Mouse (Mus musculus): ENCODE results near the gene Sf3a2. TPM values are rescaled to one million over a fixed set of nuclear protein-coding genes. Genes with fewer than 3 reads are reported as not detected.
"Not testable (repeated sequence)": the region's sequence is repeated elsewhere in the genome, so short reads cannot be mapped to it uniquely, and the experiment has no call there.

Sf3a2 gene
- total and polyA plus RNA-seq, 2 experiments: 6.7 to 17.8 TPM

GRCm38 (mm10) chr10:80812391-80813041, 14.5 kb downstream of the Sf3a2 start:
- no peaks in the 10 kb centered on the region for H3K36me3 ChIP-seq (ENCODE audit: control insufficient read depth, insufficient read depth, low read length)
- no peak for DNase-seq (ENCODE audit: extremely low read depth, low read depth, low spot score)
- no peak overlapping the region for H3K9ac ChIP-seq (ENCODE audit: low read depth, low read length)
- H3K79me2 ChIP-seq (ENCODE audit: control insufficient read depth, insufficient read depth, low read length): no peaks in the 10 kb centered on the region
- TF ChIP-seq POLR2A (IDR thresholded peaks at IDR 0.05; ENCODE audit: extremely low read depth, insufficient read depth, low read length) (no peak), CTCF (IDR thresholded peaks at IDR 0.05; ENCODE audit: low read depth, low read length) (no peak)
- H3K4me3 ChIP-seq (ENCODE audit: insufficient read depth, low read depth, low read length): no peak overlapping the region
- no peaks in the 10 kb centered on the region; the same call in 1 of the 2 replicates for H3K4me1 ChIP-seq (ENCODE audit: control insufficient read depth, insufficient read depth, low read length)
- H3K27me3 ChIP-seq (ENCODE audit: control insufficient read depth, insufficient read depth, low read length): no peaks in the 10 kb centered on the region; the same call in 1 of the 2 replicates
- no peak overlapping the region for H3K27ac ChIP-seq (replicated peaks; ENCODE audit: insufficient read depth, low read depth, low read length)
- 63% methylated on average over 5 of the region's 5 CpGs for WGBS

GRCm38 (mm10) chr10:80813366-80813765, 15.4 kb downstream of the Sf3a2 start, which contains the start of gene Jsrp1:
Gene Jsrp1, minus strand, starts transcription at chr10:80813498.
- Histone ChIP-seq H3K79me2 (ENCODE audit: control insufficient read depth, insufficient read depth, low read length) (no peaks in the 10 kb centered on the region), H3K9ac (ENCODE audit: low read depth, low read length) (no peak within 1 kb of the TSS), H3K4me3 (ENCODE audit: insufficient read depth, low read depth, low read length) (no peak within 1 kb of the TSS), H3K4me1 (ENCODE audit: control insufficient read depth, insufficient read depth, low read length) (no peaks in the 10 kb centered on the region), H3K27me3 (ENCODE audit: control insufficient read depth, insufficient read depth, low read length) (no peaks in the 10 kb centered on the region; the same call in 1 of the 2 replicates), H3K36me3 (ENCODE audit: control insufficient read depth, insufficient read depth, low read length) (no peaks in the 10 kb centered on the region), H3K27ac (replicated peaks; ENCODE audit: insufficient read depth, low read depth, low read length) (no peak within 1 kb of the TSS)
- TF ChIP-seq POLR2A (IDR thresholded peaks at IDR 0.05; ENCODE audit: extremely low read depth, insufficient read depth, low read length) (no peak), CTCF (IDR thresholded peaks at IDR 0.05; ENCODE audit: low read depth, low read length) (no peak)
- WGBS: 90% methylated on average over 4 of the region's 4 CpGs
- no peak for DNase-seq (ENCODE audit: extremely low read depth, low read depth, low spot score)

- Histone ChIP-seq H3K79me2 (ENCODE audit: control insufficient read depth, insufficient read depth, low read length) (no peaks in the 10 kb centered on the region), H3K36me3 (ENCODE audit: control insufficient read depth, insufficient read depth, low read length) (no peaks in the 10 kb centered on the region), H3K9ac (ENCODE audit: low read depth, low read length) (no peak overlapping the region), H3K27ac (replicated peaks; ENCODE audit: insufficient read depth, low read depth, low read length) (no peak overlapping the region), H3K4me1 (ENCODE audit: control insufficient read depth, insufficient read depth, low read length) (peaks cover 4% of the 10 kb centered on the region; the same call in 1 of the 2 replicates), H3K4me3 (ENCODE audit: insufficient read depth, low read depth, low read length) (no peak overlapping the region), H3K27me3 (ENCODE audit: control insufficient read depth, insufficient read depth, low read length) (no peaks in the 10 kb centered on the region)
- WGBS: 56% methylated on average over 7 of the region's 7 CpGs
- DNase-seq (ENCODE audit: extremely low read depth, low read depth, low spot score): no peak
- TF ChIP-seq CTCF (IDR thresholded peaks at IDR 0.05; ENCODE audit: low read depth, low read length) (no peak), POLR2A (IDR thresholded peaks at IDR 0.05; ENCODE audit: extremely low read depth, insufficient read depth, low read length) (no peak)
Observed at GRCm38 (mm10) chr10:80814800-80815199, 16.8 kb downstream of the Sf3a2 start.

- H3K4me1 ChIP-seq (ENCODE audit: control insufficient read depth, insufficient read depth, low read length); H3K36me3 ChIP-seq (ENCODE audit: control insufficient read depth, insufficient read depth, low read length); H3K27ac ChIP-seq (replicated peaks; ENCODE audit: insufficient read depth, low read depth, low read length); H3K9ac ChIP-seq (ENCODE audit: low read depth, low read length); DNase-seq (ENCODE audit: extremely low read depth, low read depth, low spot score); H3K79me2 ChIP-seq (ENCODE audit: control insufficient read depth, insufficient read depth, low read length); H3K4me3 ChIP-seq (ENCODE audit: insufficient read depth, low read depth, low read length); H3K27me3 ChIP-seq (ENCODE audit: control insufficient read depth, insufficient read depth, low read length): not testable (repeated sequence)
- WGBS: 88% methylated on average over 3 of the region's 3 CpGs
Observed at GRCm38 (mm10) chr10:80816303-80816702, 18.3 kb downstream of the Sf3a2 start.

- H3K27ac ChIP-seq (replicated peaks; ENCODE audit: insufficient read depth, low read depth, low read length): no peak overlapping the region
Observed at GRCm38 (mm10) chr10:80817164-80817563, 19.2 kb downstream of the Sf3a2 start.

GRCm38 (mm10) chr10:80817955-80818354, 20.0 kb downstream of the Sf3a2 start:
- not testable (repeated sequence) for H3K9ac ChIP-seq (ENCODE audit: low read depth, low read length); H3K79me2 ChIP-seq (ENCODE audit: control insufficient read depth, insufficient read depth, low read length); H3K4me1 ChIP-seq (ENCODE audit: control insufficient read depth, insufficient read depth, low read length); H3K4me3 ChIP-seq (ENCODE audit: insufficient read depth, low read depth, low read length); H3K36me3 ChIP-seq (ENCODE audit: control insufficient read depth, insufficient read depth, low read length); H3K27ac ChIP-seq (replicated peaks; ENCODE audit: insufficient read depth, low read depth, low read length); H3K27me3 ChIP-seq (ENCODE audit: control insufficient read depth, insufficient read depth, low read length)
- DNase-seq (ENCODE audit: extremely low read depth, low read depth, low spot score): peak; percentile 44
- 89% methylated on average over 7 of the region's 7 CpGs for WGBS

More at GRCm38 (mm10) chr10:80817164-80817563, 19.2 kb downstream of the Sf3a2 start:
- WGBS: 58% methylated on average over 2 of the region's 2 CpGs
- Histone ChIP-seq H3K27me3 (ENCODE audit: control insufficient read depth, insufficient read depth, low read length) (no peaks in the 10 kb centered on the region), H3K4me3 (ENCODE audit: insufficient read depth, low read depth, low read length) (no peak overlapping the region), H3K36me3 (ENCODE audit: control insufficient read depth, insufficient read depth, low read length) (no peaks in the 10 kb centered on the region), H3K9ac (ENCODE audit: low read depth, low read length) (no peak overlapping the region), H3K79me2 (ENCODE audit: control insufficient read depth, insufficient read depth, low read length) (no peaks in the 10 kb centered on the region), H3K4me1 (ENCODE audit: control insufficient read depth, insufficient read depth, low read length) (peaks cover 6% of the 10 kb centered on the region; the same call in 1 of the 2 replicates)
- DNase-seq (ENCODE audit: extremely low read depth, low read depth, low spot score): peak; percentile 66
- no peak for TF ChIP-seq CTCF (IDR thresholded peaks at IDR 0.05; ENCODE audit: low read depth, low read length)
- no peak for TF ChIP-seq POLR2A (IDR thresholded peaks at IDR 0.05; ENCODE audit: extremely low read depth, insufficient read depth, low read length)
